Mouse (Mus musculus): Measurements from ENCODE around the gene Wdr26.

DNA sequence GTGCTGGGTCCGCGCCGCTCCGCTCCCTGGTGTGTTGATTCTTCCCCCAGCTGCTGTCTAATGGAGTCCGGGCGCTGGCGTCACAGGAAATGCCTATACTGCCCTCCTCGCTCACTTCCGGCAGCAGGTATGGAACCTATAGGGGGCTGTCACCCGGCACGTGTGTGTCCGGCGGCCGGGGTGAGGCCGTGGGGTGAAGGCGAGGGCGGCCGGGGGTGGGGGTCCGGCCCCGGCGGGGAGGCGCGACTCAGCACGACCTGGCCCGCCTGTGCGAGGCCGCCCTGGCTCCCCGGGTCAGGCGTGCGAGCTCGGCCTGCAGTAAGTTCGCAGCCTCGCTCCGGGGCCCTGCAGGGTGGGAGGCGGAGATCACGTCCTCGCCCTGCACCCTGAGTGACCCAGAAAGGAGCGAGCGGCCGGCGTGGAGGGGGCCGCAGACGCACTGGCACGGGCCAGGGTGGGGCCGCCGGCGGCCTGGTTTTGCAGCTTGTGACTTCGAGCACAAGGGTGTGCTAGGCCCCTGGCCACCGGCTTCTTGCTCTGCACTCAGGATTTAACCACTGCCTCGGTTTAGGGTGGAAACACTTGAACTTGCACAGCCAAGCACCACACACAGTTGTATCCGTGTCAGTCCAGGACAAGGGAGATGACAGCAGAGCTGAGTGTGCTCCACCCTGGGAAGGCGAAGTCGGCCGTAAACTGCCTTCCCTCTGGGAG is at the start of gene Wdr26:
- no peak for TF ChIP-seq CTCF (IDR thresholded peaks at IDR 0.05; ENCODE audit: extremely low read depth, insufficient read length, insufficient replicate concordance, low read depth, low read length)
- TF ChIP-seq POLR2A (IDR thresholded peaks at IDR 0.05; ENCODE audit: low read depth, low read length) = peak; percentile 76
